Mouse (Mus musculus) heart, embryonic 10.5 days (tissue): ENCODE measurements around the gene Rbms3. TPM values are rescaled to one million over a fixed set of nuclear protein-coding genes. Genes with fewer than 3 reads are reported as not detected.

Experiments
- DNase-seq: peaks from one replicate; pipeline ENCODE4 v3.0.0-alpha.2; 2017; ENCODE audit warnings: low spot score
- H3K27ac ChIP-seq: fragments of 300-500 bp; sonication (generic); 2 replicates; pipeline ENCODE4 v1.5.1; 2016; ENCODE audit warnings: mild to moderate bottlenecking
- H3K27me3 ChIP-seq: fragments of 300-500 bp; sonication (generic); 2 replicates; pipeline ENCODE4 v1.6.1; 2016; ENCODE audit warnings: mild to moderate bottlenecking; ENCODE audit not compliant: poor library complexity, insufficient read depth, severe bottlenecking
- H3K36me3 ChIP-seq: fragments of 300-500 bp; sonication (generic); 2 replicates; pipeline ENCODE4 v1.6.1; 2016; ENCODE audit warnings: mild to moderate bottlenecking, moderate library complexity
- H3K4me1 ChIP-seq: fragments of 300-500 bp; sonication (generic); 2 replicates; pipeline ENCODE4 v1.6.1; 2016; ENCODE audit warnings: mild to moderate bottlenecking
- H3K4me3 ChIP-seq: fragments of 300-500 bp; sonication (generic); 2 replicates; pipeline ENCODE4 v1.5.1; 2016; ENCODE audit warnings: mild to moderate bottlenecking, moderate library complexity
- H3K9me3 ChIP-seq: fragments of 300-500 bp; sonication (generic); 2 replicates; pipeline ENCODE4 v1.6.1; 2016; ENCODE audit warnings: mild to moderate bottlenecking, moderate library complexity
- WGBS: fragments of 180-500 bp; shearing (Covaris S2); methylation state at CpG from one replicate; pipeline ENCODE4 v1.1.7; 2016; 5-methylcytosine and 5-hydroxymethylcytosine counted together
- polyA plus RNA-seq: library from polyadenylated mRNA; unstranded; fragments of >200 nt; fragmentation: Nextera tagmentation; extraction: Ambion mirVana; gene quantifications from 2 replicates; pipeline ENCODE4 v1.2.1, GENCODE M21; 2016

Gene Rbms3
- 27.8 and 37.5 TPM in 2 replicates for polyA plus RNA-seq

GRCm38 (mm10) chr9:117629771-117630170 lies at the start of gene Rbms3:
TSS of gene Rbms3 (minus strand) at chr9:117629913.
- WGBS, result 76% methylated on average over 9 of the region's 9 CpGs
- no peak within 1 kb of the TSS for H3K4me3 ChIP-seq
- H3K27me3 ChIP-seq, result no peaks in the 10 kb centered on the region
- DNase-seq, result peak; percentile 38
- no peak within 1 kb of the TSS for H3K27ac ChIP-seq
- no peaks in the 10 kb centered on the region for H3K36me3 ChIP-seq
- 0 out of 2 replicates have a peak, but pooled peaks cover 2% of the 10 kb centered on the region for H3K4me1 ChIP-seq
- no peaks in the 10 kb centered on the region for H3K9me3 ChIP-seq

DNA sequence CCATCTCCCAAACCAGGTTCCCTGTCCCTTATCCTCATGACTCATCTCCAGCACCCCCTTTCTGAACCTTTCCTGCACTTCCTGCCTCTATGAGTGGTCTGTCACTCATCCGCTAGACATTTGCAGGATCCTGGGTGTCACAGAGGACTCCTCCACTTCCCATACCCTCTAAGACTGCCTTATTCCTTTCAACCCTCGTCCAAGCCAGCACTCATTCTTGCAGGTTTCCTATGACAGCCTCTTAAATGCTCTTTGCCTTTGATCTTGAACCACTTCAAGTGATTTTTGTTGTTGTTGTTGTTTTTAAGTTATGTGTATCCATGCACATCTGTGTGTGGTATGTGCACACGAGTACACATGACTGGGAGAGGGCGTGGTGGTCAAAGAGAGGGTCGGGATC lies 43.6 kb upstream of the Rbms3 start:
- no peak for DNase-seq
- peaks cover 14% of the 10 kb centered on the region; the same call in 1 of the 2 replicates for H3K4me1 ChIP-seq
- H3K4me3 ChIP-seq, result no peak overlapping the region
- H3K36me3 ChIP-seq, result no peaks in the 10 kb centered on the region
- WGBS, result 78% methylated on average over 5 of the region's 5 CpGs
- H3K27me3 ChIP-seq, result no peaks in the 10 kb centered on the region
- H3K27ac ChIP-seq, result no peak overlapping the region
- no peaks in the 10 kb centered on the region for H3K9me3 ChIP-seq

- no peaks in the 10 kb centered on the region for H3K9me3 ChIP-seq
- no peaks in the 10 kb centered on the region for H3K4me1 ChIP-seq
- no peaks in the 10 kb centered on the region for H3K36me3 ChIP-seq
- WGBS, result 85% methylated on average over 2 of the region's 2 CpGs
- H3K4me3 ChIP-seq, result no peak overlapping the region
- DNase-seq, result no peak
- H3K27me3 ChIP-seq, result no peaks in the 10 kb centered on the region
- H3K27ac ChIP-seq, result no peak overlapping the region
Measured at GRCm38 (mm10) chr9:117654626-117655025, 24.9 kb upstream of the Rbms3 start.

DNA sequence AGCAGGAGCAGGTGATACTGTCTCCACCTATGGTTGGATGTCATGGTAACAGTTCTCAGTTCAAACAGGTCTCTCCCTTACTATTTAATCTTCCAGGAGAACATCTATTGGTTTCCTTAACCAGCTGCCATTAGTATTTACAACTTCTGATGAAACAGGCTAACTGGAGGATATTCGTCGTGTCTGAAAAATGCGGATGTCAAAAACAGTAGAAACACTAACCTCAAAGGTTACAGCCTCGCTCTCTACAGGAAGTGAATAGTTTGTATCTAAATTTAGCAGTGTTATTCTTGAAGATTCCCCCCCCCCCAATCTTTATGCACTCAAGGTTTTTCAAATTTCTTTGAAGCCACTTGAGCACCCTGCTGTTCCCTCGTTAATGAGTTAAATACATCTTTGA lies 23.9 kb upstream of the Rbms3 start:
- WGBS, result 69% methylated on average over 5 of the region's 5 CpGs
- no peaks in the 10 kb centered on the region for H3K27me3 ChIP-seq
- H3K36me3 ChIP-seq, result no peaks in the 10 kb centered on the region
- no peak overlapping the region for H3K4me3 ChIP-seq
- H3K9me3 ChIP-seq, result no peaks in the 10 kb centered on the region
- DNase-seq, result no peak
- H3K4me1 ChIP-seq, result no peaks in the 10 kb centered on the region
- H3K27ac ChIP-seq, result no peak overlapping the region

DNA sequence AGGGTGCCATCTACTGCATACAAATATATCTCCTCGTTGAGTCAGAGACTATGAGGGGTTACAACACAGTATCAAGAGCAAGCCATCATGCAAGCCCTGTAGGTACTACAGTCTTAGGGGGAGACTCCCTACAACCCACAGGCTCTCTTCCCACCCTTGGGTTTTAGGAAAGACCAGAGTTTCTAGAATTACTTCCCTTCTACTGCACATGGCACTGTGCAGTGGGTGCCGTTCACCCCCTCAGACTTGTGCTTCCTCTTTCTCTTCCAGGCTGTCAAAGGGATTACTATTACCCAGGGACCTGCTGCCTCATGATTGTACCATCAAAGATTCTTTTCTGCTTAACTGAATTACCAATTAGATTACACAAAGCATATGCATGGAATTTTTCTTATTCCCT lies 16.4 kb upstream of the Rbms3 start:
- 85% methylated on average over 2 of the region's 2 CpGs for WGBS
- no peaks in the 10 kb centered on the region for H3K4me1 ChIP-seq
- H3K9me3 ChIP-seq, result no peaks in the 10 kb centered on the region
- no peak overlapping the region for H3K27ac ChIP-seq
- no peaks in the 10 kb centered on the region for H3K36me3 ChIP-seq
- H3K27me3 ChIP-seq, result no peaks in the 10 kb centered on the region
- no peak overlapping the region for H3K4me3 ChIP-seq
- DNase-seq, result no peak

DNA sequence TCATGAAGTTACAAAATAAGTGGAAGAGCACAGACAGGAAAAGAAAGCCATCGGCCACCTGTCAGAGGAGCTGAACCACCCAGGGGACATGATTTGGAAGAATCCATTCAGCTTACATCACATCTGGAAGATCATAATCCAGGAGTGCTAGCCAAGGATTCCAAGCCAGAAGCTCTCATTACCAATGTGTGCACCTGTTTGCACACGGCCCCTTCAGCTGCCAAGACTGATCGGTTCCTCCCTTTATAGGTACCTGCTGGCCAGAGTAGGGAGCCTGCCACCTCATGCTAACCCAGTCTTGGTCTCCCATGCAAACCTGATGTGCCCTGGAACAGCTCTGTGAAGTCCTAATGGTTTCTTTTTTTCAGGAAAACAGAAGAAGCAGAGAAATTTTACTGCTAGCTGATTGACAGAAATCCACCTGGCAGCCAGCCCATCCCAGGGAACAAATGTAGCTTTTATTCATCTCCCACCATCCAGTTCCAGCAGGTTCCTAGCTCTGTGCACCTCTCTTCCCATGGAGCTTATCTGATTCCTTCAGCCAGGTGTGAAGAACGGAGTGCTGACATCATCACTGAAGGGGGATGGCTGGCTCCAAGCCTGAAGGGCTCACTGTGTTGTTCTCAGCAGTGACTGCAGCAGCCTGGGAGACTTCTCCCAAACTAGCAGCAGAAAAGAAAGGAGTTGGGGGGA lies 11.5 kb upstream of the Rbms3 start:
- Histone ChIP-seq H3K4me1 (peaks cover 10% of the 10 kb centered on the region), H3K4me3 (no peak overlapping the region), H3K27ac (no peak overlapping the region), H3K36me3 (no peaks in the 10 kb centered on the region), H3K9me3 (no peaks in the 10 kb centered on the region), H3K27me3 (no peaks in the 10 kb centered on the region)
- 79% methylated on average over 4 of the region's 4 CpGs for WGBS
- DNase-seq, result no peak

DNA sequence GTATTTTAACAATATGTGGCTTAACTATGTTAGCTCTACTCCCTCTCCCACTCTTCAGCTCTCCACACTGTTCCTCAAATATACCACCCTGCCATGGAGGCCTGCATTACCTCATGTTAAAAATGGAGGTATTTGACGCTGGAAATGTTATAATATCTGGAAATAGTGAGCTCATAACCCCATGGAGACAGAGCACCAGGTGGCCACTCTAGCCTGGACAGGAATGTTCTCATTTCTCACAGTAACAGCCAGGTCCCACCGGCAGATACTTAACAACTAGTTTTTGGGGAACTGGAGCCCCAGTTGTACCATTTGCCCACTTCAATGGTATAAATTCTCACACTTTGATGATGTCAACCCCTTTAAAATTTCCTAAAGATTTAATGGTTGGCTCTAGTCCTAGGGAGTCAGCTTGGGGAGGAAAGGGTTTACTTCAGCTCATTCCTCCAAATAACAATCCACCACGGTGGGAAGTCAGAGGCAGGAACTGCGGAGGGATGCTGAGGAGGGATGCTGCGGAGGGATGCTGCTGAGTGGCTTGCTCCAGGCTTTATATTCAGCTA lies 9.0 kb upstream of the Rbms3 start:
- 77% methylated on average over 5 of the region's 5 CpGs for WGBS
- Histone ChIP-seq H3K9me3 (no peaks in the 10 kb centered on the region), H3K27me3 (no peaks in the 10 kb centered on the region), H3K27ac (no peak overlapping the region), H3K4me3 (no peak overlapping the region), H3K4me1 (peaks cover 10% of the 10 kb centered on the region), H3K36me3 (no peaks in the 10 kb centered on the region)
- DNase-seq, result peak; percentile 45

DNA sequence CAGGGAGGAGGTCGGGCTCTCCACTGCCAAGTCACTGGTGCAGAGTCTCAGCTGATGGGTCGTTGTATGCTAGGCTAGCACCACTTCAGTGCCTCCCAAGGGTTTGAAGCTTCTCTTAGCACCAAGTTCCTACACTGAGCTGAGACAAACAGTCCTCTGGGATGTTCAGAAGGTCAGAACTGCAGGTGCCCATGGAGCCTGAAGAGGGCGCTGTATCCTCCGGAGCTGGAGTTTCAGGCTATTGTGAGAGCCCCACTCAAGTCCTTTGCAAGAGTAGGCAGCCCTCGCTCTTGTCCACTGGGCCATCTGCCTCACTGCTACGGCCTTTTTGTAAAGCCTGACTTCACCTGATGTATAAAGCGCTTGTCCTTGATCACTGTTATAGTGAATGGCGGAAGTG lies 6.8 kb upstream of the Rbms3 start:
- WGBS, result 80% methylated on average over 8 of the region's 8 CpGs
- peak; percentile 51 for DNase-seq

GRCm38 (mm10) chr9:117627173-117627572 lies 2.5 kb downstream of the Rbms3 start:
- H3K27ac ChIP-seq, result no peak overlapping the region
- no peaks in the 10 kb centered on the region for H3K9me3 ChIP-seq
- H3K4me3 ChIP-seq, result no peak overlapping the region
- no peaks in the 10 kb centered on the region for H3K36me3 ChIP-seq
- 0 out of 2 replicates have a peak, but pooled peaks cover 2% of the 10 kb centered on the region for H3K4me1 ChIP-seq
- peak; percentile 19 for DNase-seq
- H3K27me3 ChIP-seq, result no peaks in the 10 kb centered on the region

More for the DNA sequence above, 6.8 kb upstream of the Rbms3 start:
- no peaks in the 10 kb centered on the region for H3K36me3 ChIP-seq
- peaks cover 10% of the 10 kb centered on the region for H3K4me1 ChIP-seq
- H3K27me3 ChIP-seq, result no peaks in the 10 kb centered on the region
- no peaks in the 10 kb centered on the region for H3K9me3 ChIP-seq
- no peak overlapping the region for H3K4me3 ChIP-seq
- no peak overlapping the region for H3K27ac ChIP-seq

DNA sequence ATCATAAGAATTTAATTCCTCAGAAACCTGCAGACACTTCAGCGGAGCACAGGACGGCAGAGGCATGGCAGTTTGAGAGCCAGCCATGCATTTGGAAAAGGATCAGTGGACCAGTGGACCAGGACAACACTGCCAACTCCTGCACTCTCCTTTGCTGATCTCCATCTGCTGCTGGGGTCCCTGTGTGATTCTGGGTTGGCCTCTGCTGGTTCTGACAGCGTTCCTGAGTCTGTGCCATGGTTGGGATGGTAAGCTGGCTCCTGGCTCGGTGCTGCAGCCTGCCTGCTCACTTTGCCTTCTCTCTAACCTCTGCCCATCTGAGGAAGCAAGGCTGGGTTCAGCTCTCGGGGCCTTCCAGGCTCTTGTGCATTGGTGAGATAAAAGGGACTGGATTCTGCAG lies 28.9 kb downstream of the Rbms3 start:
- no peak overlapping the region for H3K4me3 ChIP-seq
- DNase-seq, result no peak
- H3K4me1 ChIP-seq, result 0 out of 2 replicates have a peak, but pooled peaks cover 3% of the 10 kb centered on the region
- H3K27me3 ChIP-seq, result no peaks in the 10 kb centered on the region
- no peak overlapping the region for H3K27ac ChIP-seq
- H3K36me3 ChIP-seq, result no peaks in the 10 kb centered on the region
- 71% methylated on average over 5 of the region's 5 CpGs for WGBS
- no peaks in the 10 kb centered on the region for H3K9me3 ChIP-seq

- DNase-seq, result no peak
- H3K27ac ChIP-seq, result no peak overlapping the region
- H3K36me3 ChIP-seq, result no peaks in the 10 kb centered on the region
- no peaks in the 10 kb centered on the region for H3K9me3 ChIP-seq
- H3K4me3 ChIP-seq, result no peak overlapping the region
- WGBS, result 85% methylated on average over 9 of the region's 9 CpGs
- 0 out of 2 replicates have a peak, but pooled peaks cover 3% of the 10 kb centered on the region for H3K4me1 ChIP-seq
- no peaks in the 10 kb centered on the region for H3K27me3 ChIP-seq
Measured at GRCm38 (mm10) chr9:117599341-117599740, 30.4 kb downstream of the Rbms3 start.

GRCm38 (mm10) chr9:117596162-117596561 lies 33.6 kb downstream of the Rbms3 start:
- H3K4me1 ChIP-seq, result 0 out of 2 replicates have a peak, but pooled peaks cover 3% of the 10 kb centered on the region
- H3K27ac ChIP-seq, result no peak overlapping the region
- WGBS, result 69% methylated on average over 5 of the region's 5 CpGs
- H3K36me3 ChIP-seq, result no peaks in the 10 kb centered on the region
- no peaks in the 10 kb centered on the region for H3K9me3 ChIP-seq
- no peak overlapping the region for H3K4me3 ChIP-seq
- H3K27me3 ChIP-seq, result no peaks in the 10 kb centered on the region
- DNase-seq, result no peak

GRCm38 (mm10) chr9:117585345-117585744 lies 44.4 kb downstream of the Rbms3 start:
- no peak for DNase-seq
- no peaks in the 10 kb centered on the region for H3K27me3 ChIP-seq
- no peaks in the 10 kb centered on the region for H3K4me1 ChIP-seq
- WGBS, result 89% methylated on average over 6 of the region's 6 CpGs
- H3K27ac ChIP-seq, result no peak overlapping the region
- H3K4me3 ChIP-seq, result no peak overlapping the region
- no peaks in the 10 kb centered on the region for H3K36me3 ChIP-seq
- H3K9me3 ChIP-seq, result no peaks in the 10 kb centered on the region
